9 mouse cellular contexts compared by ENCODE assay signal in genomic region chr2:154437191-154437527, GRCm38 (mm10). TPM values are rescaled to one million over a fixed set of nuclear protein-coding genes. Genes with fewer than 3 reads are reported as not detected.
A peak's percentile ranks its signal among the peaks of the same experiment; 100 is the strongest.
DNase-seq lines count a peak whose midpoint lies in the region; ATAC-seq and TF ChIP-seq lines count a peak whose summit lies in the region.
"Had no signal": no experiment of that assay in that cellular context is flagged by ENCODE, and none has a peak within 500 bp of the region (broad histone marks: within the 10 kb centered on the region; RNA-seq: fewer than 3 reads in every experiment).

No protein-coding gene starts in this region.

- H3K27me3 ChIP-seq in cerebellum, adult 2 months (ENCODE audit: control insufficient read depth, insufficient read depth, low read length): no peaks in the 10 kb centered on the region
- no peaks in the 10 kb centered on the region for H3K27me3 ChIP-seq in megakaryocyte, embryonic 14.5 days (replicated peaks)
- H3K27me3 ChIP-seq in limb, embryonic 12.5 days: no peaks in the 10 kb centered on the region
- H3K27me3 ChIP-seq in small intestine, adult 2 months (ENCODE audit: control insufficient read depth, insufficient read depth, low read length): no peaks in the 10 kb centered on the region

- H3K9ac ChIP-seq in limb, embryonic 12.5 days (replicated peaks): peak overlapping the region; percentile 97

- ATAC-seq in megakaryocyte, adult 5-6 weeks (ENCODE audit: poor library complexity, severe bottlenecking): no peak
- ATAC-seq in limb, embryonic 12.5 days (ENCODE audit: insufficient number of reproducible peaks, insufficient read depth, low FRiP score, low TSS enrichment, low read depth): no peak

- H3K4me2 ChIP-seq in limb, embryonic 12.5 days: peak overlapping the region; percentile 57

- peak overlapping the region; percentile 94 for H3K4me3 ChIP-seq in cerebellum, adult 2 months (replicated peaks; ENCODE audit: insufficient read depth, low read depth, low read length)
- peak overlapping the region; percentile 96 for H3K4me3 ChIP-seq in megakaryocyte, embryonic 14.5 days (replicated peaks)
- H3K4me3 ChIP-seq in limb, embryonic 12.5 days (replicated peaks): peak overlapping the region; percentile 92
- peak overlapping the region; percentile 93 for H3K4me3 ChIP-seq in small intestine, adult 2 months (ENCODE audit: low read depth, low read length)

- no peak for TF ChIP-seq POLR2A in cerebellum, adult 2 months (IDR thresholded peaks at IDR 0.05; ENCODE audit: borderline replicate concordance, insufficient read depth, low read length)
- TF ChIP-seq POLR2A in small intestine, adult 2 months (IDR thresholded peaks at IDR 0.05; ENCODE audit: low read depth, low read length): no peak

- 10% methylated on average over 7 of the region's 7 CpGs for WGBS in cerebellum, adult 2 months
- 14% methylated on average over 7 of the region's 7 CpGs for WGBS in limb, embryonic 12.5 days
- 6% methylated on average over 7 of the region's 7 CpGs for WGBS in small intestine, adult 2 months

- H3K27ac ChIP-seq in cerebellum, adult 2 months (ENCODE audit: insufficient read depth, low read length): no peak overlapping the region
- H3K27ac ChIP-seq in limb, embryonic 12.5 days: peak overlapping the region; percentile 97
- no peak overlapping the region for H3K27ac ChIP-seq in small intestine, adult 2 months (ENCODE audit: insufficient read depth, low read depth, low read length)

- DNase-seq in cerebellum, adult 2 months: no peak
- no peak for DNase-seq in cerebellum, adult 9-11 months
- no peak for DNase-seq in adrenal gland, postnatal 14 days
- DNase-seq in frontal cortex, postnatal 25 days (ENCODE audit: low spot score in 2 of 2): no peak
- DNase-seq: cerebellum, adult 11-12 months had no signal

- no peak for TF ChIP-seq CTCF in cerebellum, adult 2 months (IDR thresholded peaks at IDR 0.05; ENCODE audit: borderline replicate concordance, insufficient read depth, low read depth, low read length)
- no peak for TF ChIP-seq CTCF in small intestine, adult 2 months (IDR thresholded peaks at IDR 0.05; ENCODE audit: extremely low read depth, insufficient read length, insufficient replicate concordance, low read depth, low read length)

- H3K4me1 ChIP-seq in cerebellum, adult 2 months (ENCODE audit: control insufficient read depth, insufficient read depth, low read length): peaks cover 10% of the 10 kb centered on the region; the same call in 1 of the 2 replicates
- H3K4me1 ChIP-seq in megakaryocyte, embryonic 14.5 days: peaks cover 41% of the 10 kb centered on the region
- peaks cover 29% of the 10 kb centered on the region for H3K4me1 ChIP-seq in limb, embryonic 12.5 days (replicated peaks)
- peaks cover 2% of the 10 kb centered on the region; the same call in 1 of the 2 replicates for H3K4me1 ChIP-seq in small intestine, adult 2 months (ENCODE audit: control insufficient read depth, insufficient read depth, insufficient read length, low read length)

- H3K9me3 ChIP-seq in megakaryocyte, embryonic 14.5 days: no peaks in the 10 kb centered on the region
- no peaks in the 10 kb centered on the region for H3K9me3 ChIP-seq in limb, embryonic 12.5 days

- H3K36me3 ChIP-seq in megakaryocyte, embryonic 14.5 days (replicated peaks; ENCODE audit: low read length): no peaks in the 10 kb centered on the region
- no peaks in the 10 kb centered on the region for H3K36me3 ChIP-seq in limb, embryonic 12.5 days
- no peaks in the 10 kb centered on the region for H3K36me3 ChIP-seq in small intestine, adult 2 months (ENCODE audit: control insufficient read depth, insufficient read depth, low read length)

RNA-seq across cellular contexts. Expression of gene Cbfa2t2, which starts 0.9 kb away (rescaled TPM):
- 29.5 and 31.5 TPM in 2 replicates for polyA plus RNA-seq in cerebellum, adult 2 months (2012; rRNA removed)
- polyA plus RNA-seq in megakaryocyte, embryonic 14.5 days (2012; ENCODE audit: insufficient read depth, low replicate concordance): 1.2 and 3.0 TPM in 2 replicates
- total RNA-seq in megakaryocyte, adult 5-6 weeks (2015): 13.7 and 19.1 TPM in 2 replicates
- total RNA-seq in megakaryocyte, adult 5-6 weeks (2017): 7.5 and 22.8 TPM in 2 replicates
- polyA plus RNA-seq in limb, embryonic 12.5 days (2016; fragmentation: Nextera tagmentation; extraction: Ambion mirVana): 50.6 and 57.8 TPM in 2 replicates
- 3.6 and 9.8 TPM in 2 replicates for polyA plus RNA-seq in small intestine, adult 2 months (2012; rRNA removed)
- total RNA-seq in adrenal gland, postnatal 14 days (2021): 36.1 and 42.5 TPM in 2 replicates

RNA-seq across cellular contexts. Expression of gene Snta1, which starts 29.3 kb away (rescaled TPM):
- polyA plus RNA-seq in cerebellum, adult 2 months (2012; rRNA removed): 33.7 and 35.7 TPM in 2 replicates
- 1.2 TPM in 1 of 2 replicates, not detected in the other for polyA plus RNA-seq in megakaryocyte, embryonic 14.5 days (2012; ENCODE audit: insufficient read depth, low replicate concordance)
- total RNA-seq in megakaryocyte, adult 5-6 weeks (2015): 0.22 and 0.62 TPM in 2 replicates
- 1.1 and 1.4 TPM in 2 replicates for total RNA-seq in megakaryocyte, adult 5-6 weeks (2017)
- polyA plus RNA-seq in limb, embryonic 12.5 days (2016; fragmentation: Nextera tagmentation; extraction: Ambion mirVana): 7.5 and 8.3 TPM in 2 replicates
- 12.0 and 27.5 TPM in 2 replicates for polyA plus RNA-seq in small intestine, adult 2 months (2012; rRNA removed)
- 27.7 and 32.3 TPM in 2 replicates for total RNA-seq in adrenal gland, postnatal 14 days (2021)
